Mouse (Mus musculus) stomach, embryonic 16.5 days (tissue): ENCODE data around the gene Umodl1. TPM values are rescaled to one million over a fixed set of nuclear protein-coding genes. Genes with fewer than 3 reads are reported as not detected.
A peak's percentile ranks its signal among the peaks of the same experiment; 100 is the strongest.

ENCODE experiments used
- ATAC-seq: fragments of 200-750 bp; cut with Nextera tagmentation; 2 replicates; pipeline ENCODE4 v1.8.0; 2017; ENCODE audit warnings: moderate number of reproducible peaks, moderate TSS enrichment; ENCODE audit not compliant: insufficient read depth, low FRiP score
- H3K27ac ChIP-seq: fragments of 300-500 bp; sonication (generic); 2 replicates; pipeline ENCODE4 v1.5.1; 2014; ENCODE audit warnings: low read length
- H3K27me3 ChIP-seq: fragments of 300-500 bp; sonication (generic); 2 replicates; pipeline ENCODE4 v1.6.1; 2014; ENCODE audit warnings: low read length, control low read depth, mixed read lengths; ENCODE audit not compliant: control insufficient read depth, insufficient read depth
- H3K36me3 ChIP-seq: fragments of 300-500 bp; sonication (generic); 2 replicates; pipeline ENCODE4 v1.6.1; 2014; ENCODE audit warnings: low read length; ENCODE audit not compliant: control insufficient read depth, insufficient read depth
- H3K4me1 ChIP-seq: fragments of 300-500 bp; sonication (generic); 2 replicates; pipeline ENCODE4 v1.6.1; 2014; ENCODE audit warnings: low read length, control low read depth, mixed read lengths; ENCODE audit not compliant: control insufficient read depth, insufficient read depth
- H3K4me2 ChIP-seq: fragments of 300-500 bp; sonication (generic); 2 replicates; pipeline ENCODE4 v1.6.1; 2014; ENCODE audit warnings: low read depth, low read length, mixed read lengths
- H3K4me3 ChIP-seq: fragments of 300-500 bp; sonication (generic); replicated peaks from 2 replicates; pipeline ENCODE4 v1.5.1; 2014; ENCODE audit warnings: mild to moderate bottlenecking, low read length
- H3K9ac ChIP-seq: fragments of 300-500 bp; sonication (generic); 2 replicates; pipeline ENCODE4 v1.6.1; 2014; ENCODE audit warnings: low read length
- H3K9me3 ChIP-seq: fragments of 300-500 bp; sonication (generic); replicated peaks from 2 replicates; pipeline ENCODE4 v1.6.1; 2016; ENCODE audit warnings: low read length, control low read depth; ENCODE audit not compliant: control insufficient read depth
- WGBS: fragments of 180-500 bp; shearing (Covaris S2); extraction: QIAGEN DNeasy Blood & Tissue Kit; methylation state at CpG from one replicate; pipeline ENCODE4 v1.1.7; 2014; 5-methylcytosine and 5-hydroxymethylcytosine counted together
- polyA plus RNA-seq: library from polyadenylated mRNA; unstranded; fragments of >200 nt; fragmentation: Nextera tagmentation; extraction: Ambion mirVana; gene quantifications from 2 replicates; pipeline ENCODE4 v1.2.1, GENCODE M21; 2015

The Umodl1 gene
- polyA plus RNA-seq, 1 experiment from 2014 or later = not detected

GRCm38 (mm10) chr17:31038381-31038780 lies 83.9 kb downstream of the Umodl1 start:
- H3K4me2 ChIP-seq = no peak overlapping the region
- H3K9me3 ChIP-seq = no peaks in the 10 kb centered on the region
- no peak overlapping the region for H3K27ac ChIP-seq
- 78% methylated on average over 4 of the region's 4 CpGs for WGBS
- H3K4me1 ChIP-seq = no peaks in the 10 kb centered on the region
- H3K9ac ChIP-seq = no peak overlapping the region
- no peaks in the 10 kb centered on the region for H3K36me3 ChIP-seq
- H3K4me3 ChIP-seq = no peak overlapping the region
- H3K27me3 ChIP-seq = no peaks in the 10 kb centered on the region
- no peak for ATAC-seq

- Histone ChIP-seq H3K36me3 (no peaks in the 10 kb centered on the region), H3K27ac (no peak overlapping the region), H3K4me2 (no peak overlapping the region), H3K4me1 (no peaks in the 10 kb centered on the region), H3K9me3 (no peaks in the 10 kb centered on the region), H3K9ac (no peak overlapping the region), H3K27me3 (no peaks in the 10 kb centered on the region), H3K4me3 (no peak overlapping the region)
- ATAC-seq = no peak
- WGBS = 53% methylated on average over 7 of the region's 7 CpGs
Observed at GRCm38 (mm10) chr17:31039626-31040025, 85.2 kb downstream of the Umodl1 start.

GRCm38 (mm10) chr17:31040421-31040820 lies 86.0 kb downstream of the Umodl1 start:
- no peak overlapping the region for H3K9ac ChIP-seq
- no peak for ATAC-seq
- no peaks in the 10 kb centered on the region for H3K36me3 ChIP-seq
- no peaks in the 10 kb centered on the region for H3K9me3 ChIP-seq
- H3K27ac ChIP-seq = no peak overlapping the region
- H3K4me3 ChIP-seq = no peak overlapping the region
- H3K4me2 ChIP-seq = no peak overlapping the region
- no peaks in the 10 kb centered on the region for H3K27me3 ChIP-seq
- 64% methylated on average over 7 of the region's 7 CpGs for WGBS
- H3K4me1 ChIP-seq = no peaks in the 10 kb centered on the region

GRCm38 (mm10) chr17:31042751-31043150 lies 88.3 kb downstream of the Umodl1 start:
- no peak overlapping the region for H3K4me3 ChIP-seq
- H3K27me3 ChIP-seq = no peaks in the 10 kb centered on the region
- H3K9me3 ChIP-seq = no peaks in the 10 kb centered on the region
- ATAC-seq = no peak
- no peak overlapping the region for H3K27ac ChIP-seq
- H3K36me3 ChIP-seq = no peaks in the 10 kb centered on the region
- WGBS = 54% methylated on average over 2 of the region's 2 CpGs
- no peak overlapping the region for H3K9ac ChIP-seq
- H3K4me2 ChIP-seq = no peak overlapping the region
- H3K4me1 ChIP-seq = no peaks in the 10 kb centered on the region

- peak within 1 kb of the TSS; percentile 64 for H3K9ac ChIP-seq
- ATAC-seq = peak; percentile 75
- H3K4me1 ChIP-seq = peaks cover 20% of the 10 kb centered on the region
- H3K27ac ChIP-seq = peak within 1 kb of the TSS; percentile 33; the same call in 1 of the 2 replicates
- peak within 1 kb of the TSS; percentile 52 for H3K4me3 ChIP-seq
- peaks cover 36% of the 10 kb centered on the region for H3K27me3 ChIP-seq
- peak within 1 kb of the TSS; percentile 83 for H3K4me2 ChIP-seq
- H3K36me3 ChIP-seq = no peaks in the 10 kb centered on the region
- H3K9me3 ChIP-seq = peaks cover 5% of the 10 kb centered on the region; the same call in 1 of the 2 replicates
- 3% methylated on average over 49 of the region's 49 CpGs for WGBS
Observed at GRCm38 (mm10) chr17:31057151-31057890, 102.9 kb downstream of the Umodl1 start, which contains the start of gene Abcg1. Gene Abcg1 (plus strand): TSS chr17:31057675.

- Histone ChIP-seq H3K4me3 (peak overlapping the region; percentile 52), H3K9me3 (peaks cover 5% of the 10 kb centered on the region; the same call in 1 of the 2 replicates), H3K4me2 (peak overlapping the region; percentile 83), H3K36me3 (no peaks in the 10 kb centered on the region), H3K27ac (peak overlapping the region; percentile 33; the same call in 1 of the 2 replicates), H3K27me3 (peaks cover 36% of the 10 kb centered on the region), H3K9ac (peak overlapping the region; percentile 64), H3K4me1 (peaks cover 20% of the 10 kb centered on the region)
- 1% methylated on average over 31 of the region's 31 CpGs for WGBS
- ATAC-seq = 0 out of 2 replicates have a peak, but pooled peaks have one; percentile 10
Observed at GRCm38 (mm10) chr17:31057891-31058744, 103.7 kb downstream of the Umodl1 start.

GRCm38 (mm10) chr17:31058745-31059085 lies 104.3 kb downstream of the Umodl1 start:
- peaks cover 20% of the 10 kb centered on the region for H3K4me1 ChIP-seq
- H3K4me2 ChIP-seq = peak overlapping the region; percentile 83
- H3K4me3 ChIP-seq = peak overlapping the region; percentile 52
- ATAC-seq = no peak
- 2% methylated on average over 13 of the region's 13 CpGs for WGBS
- H3K9me3 ChIP-seq = peaks cover 3% of the 10 kb centered on the region; the same call in 1 of the 2 replicates
- no peaks in the 10 kb centered on the region for H3K36me3 ChIP-seq
- peaks cover 37% of the 10 kb centered on the region for H3K27me3 ChIP-seq
- H3K9ac ChIP-seq = peak overlapping the region; percentile 64; the same call in 1 of the 2 replicates
- peak overlapping the region; percentile 33; the same call in 1 of the 2 replicates for H3K27ac ChIP-seq

- Histone ChIP-seq H3K9ac (no peak overlapping the region), H3K36me3 (no peaks in the 10 kb centered on the region), H3K27ac (0 out of 2 replicates have a peak overlapping the region, but pooled peaks have one; percentile 32), H3K4me1 (peaks cover 20% of the 10 kb centered on the region), H3K27me3 (peaks cover 38% of the 10 kb centered on the region), H3K9me3 (no peaks in the 10 kb centered on the region), H3K4me2 (no peak overlapping the region), H3K4me3 (no peak overlapping the region)
- WGBS = 45% methylated on average over 4 of the region's 4 CpGs
- ATAC-seq = no peak
Observed at GRCm38 (mm10) chr17:31060196-31060587, 105.8 kb downstream of the Umodl1 start.
